Mouse (Mus musculus) cerebellum, adult 9-11 months (tissue): ENCODE measurements around the gene Cgref1.
A peak's percentile ranks its signal among the peaks of the same experiment; 100 is the strongest.

Source experiments
- DNase-seq: peaks from one replicate; pipeline ENCODE4 v3.0.0; 2022

Gene Cgref1

DNA sequence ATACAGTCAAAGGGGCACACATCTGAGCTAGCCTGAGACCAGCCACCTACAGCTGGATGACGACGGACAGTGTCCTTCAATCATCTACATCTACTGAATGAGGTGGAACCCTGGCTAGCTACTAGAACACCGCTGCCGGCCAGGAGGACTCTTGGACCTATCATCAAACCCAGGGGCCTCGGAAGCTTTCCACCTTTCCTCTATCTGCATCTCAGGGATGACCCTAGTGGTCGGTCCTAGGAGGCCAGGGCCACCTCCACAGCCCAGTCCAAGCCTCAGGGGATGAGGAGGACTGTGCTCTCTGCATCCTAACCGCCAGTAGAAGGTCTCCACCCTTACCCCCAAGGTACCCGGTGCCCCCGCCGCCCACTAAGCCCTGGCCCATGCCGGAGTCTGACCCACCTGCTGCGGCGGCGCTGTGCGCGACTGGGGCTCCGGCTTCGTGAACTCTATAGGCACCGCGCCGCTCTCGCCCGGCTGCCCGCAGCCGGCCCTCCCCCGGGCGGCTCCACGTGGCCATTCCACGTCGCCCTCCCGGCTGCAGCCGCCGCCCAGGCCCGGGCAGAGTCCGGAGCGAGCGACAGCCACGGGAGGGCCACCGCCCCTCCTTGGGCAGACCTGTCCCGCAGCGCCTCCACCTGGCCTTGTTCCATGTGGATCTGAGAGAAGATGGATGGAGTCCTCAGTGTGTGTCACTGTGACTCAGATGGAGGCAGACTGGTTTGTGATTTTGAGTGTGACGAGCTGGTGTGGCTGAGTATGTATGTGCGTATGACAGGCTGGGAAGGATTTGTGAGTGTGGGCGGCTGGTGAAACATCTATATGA lies at the start of gene Cgref1:
TSS of gene Cgref1 (minus strand) at position 636 of the 826 bp plus-strand sequence.
- peak; percentile 81 for DNase-seq

DNA sequence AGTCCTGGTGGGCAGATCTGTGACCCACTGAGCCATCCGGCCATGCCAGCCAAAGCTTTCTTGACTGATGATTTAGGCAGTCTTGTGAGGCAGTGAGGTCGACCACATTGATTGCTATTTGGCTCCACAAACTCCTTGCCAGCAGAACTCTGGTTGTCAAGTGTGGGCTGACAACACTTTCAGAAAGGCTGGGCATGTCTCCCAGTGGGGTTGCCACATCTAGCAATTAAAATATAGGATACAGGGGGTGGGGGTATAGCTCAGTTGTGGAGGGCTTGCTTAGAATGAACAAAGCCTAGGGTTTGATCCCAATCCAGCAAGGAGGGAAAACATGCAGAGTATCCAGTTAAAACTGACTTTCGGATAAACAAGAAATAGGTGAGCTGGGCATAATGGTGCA lies 48.7 kb upstream of the Cgref1 start:
- DNase-seq, result no peak

DNA sequence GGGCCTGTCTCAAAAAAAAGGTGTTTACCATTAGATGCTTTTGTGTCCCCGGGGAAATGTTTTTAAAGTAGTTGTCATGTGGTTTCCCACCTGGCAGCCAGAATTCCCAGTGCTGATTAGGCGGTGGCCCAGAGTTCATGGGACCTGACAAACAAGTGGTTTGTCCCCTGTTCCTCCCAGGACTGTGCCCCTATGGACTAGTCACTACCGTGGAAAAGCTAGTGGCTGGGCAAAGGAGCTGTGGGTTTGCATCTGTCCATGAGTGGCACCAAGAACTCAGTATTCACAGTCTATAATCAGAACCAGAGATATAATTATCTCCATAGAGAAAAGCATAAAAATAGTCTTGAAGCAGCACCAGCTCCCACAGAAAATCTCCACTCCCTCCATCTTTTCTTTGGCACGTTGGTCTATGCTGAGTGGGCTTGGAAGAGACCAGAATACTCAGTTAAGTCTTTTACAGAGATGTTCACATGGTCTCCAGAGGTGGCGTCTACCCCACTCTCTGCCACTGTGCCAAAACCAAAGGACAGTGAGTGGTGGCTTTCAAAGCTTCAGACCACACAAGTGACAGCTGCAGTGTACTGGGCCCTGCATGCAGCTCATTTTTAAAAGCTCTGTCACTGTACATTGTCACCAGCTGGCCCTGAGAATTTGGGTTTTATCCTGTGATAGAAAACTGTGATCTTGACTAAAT lies 47.7 kb upstream of the Cgref1 start:
- no peak for DNase-seq

DNA sequence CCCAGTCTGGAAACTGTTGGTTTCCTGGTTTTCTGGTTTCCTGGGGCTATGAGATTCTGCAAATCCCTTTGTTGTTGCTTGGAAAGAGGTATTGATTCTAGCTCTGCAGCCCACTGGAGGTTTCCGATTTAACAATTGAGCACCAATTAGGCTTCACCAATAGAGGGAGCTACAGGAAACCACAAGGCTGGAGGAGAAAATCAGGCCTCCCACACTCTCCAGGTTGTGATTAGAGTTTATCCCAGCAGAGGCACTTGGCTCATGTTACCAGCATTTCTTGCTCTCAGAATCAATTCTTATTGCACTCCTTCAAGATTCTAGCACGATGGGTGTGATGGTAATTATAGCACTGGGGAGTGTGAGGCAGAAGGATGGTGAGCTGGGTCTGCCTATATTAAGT lies 37.0 kb upstream of the Cgref1 start:
- DNase-seq, result no peak

DNA sequence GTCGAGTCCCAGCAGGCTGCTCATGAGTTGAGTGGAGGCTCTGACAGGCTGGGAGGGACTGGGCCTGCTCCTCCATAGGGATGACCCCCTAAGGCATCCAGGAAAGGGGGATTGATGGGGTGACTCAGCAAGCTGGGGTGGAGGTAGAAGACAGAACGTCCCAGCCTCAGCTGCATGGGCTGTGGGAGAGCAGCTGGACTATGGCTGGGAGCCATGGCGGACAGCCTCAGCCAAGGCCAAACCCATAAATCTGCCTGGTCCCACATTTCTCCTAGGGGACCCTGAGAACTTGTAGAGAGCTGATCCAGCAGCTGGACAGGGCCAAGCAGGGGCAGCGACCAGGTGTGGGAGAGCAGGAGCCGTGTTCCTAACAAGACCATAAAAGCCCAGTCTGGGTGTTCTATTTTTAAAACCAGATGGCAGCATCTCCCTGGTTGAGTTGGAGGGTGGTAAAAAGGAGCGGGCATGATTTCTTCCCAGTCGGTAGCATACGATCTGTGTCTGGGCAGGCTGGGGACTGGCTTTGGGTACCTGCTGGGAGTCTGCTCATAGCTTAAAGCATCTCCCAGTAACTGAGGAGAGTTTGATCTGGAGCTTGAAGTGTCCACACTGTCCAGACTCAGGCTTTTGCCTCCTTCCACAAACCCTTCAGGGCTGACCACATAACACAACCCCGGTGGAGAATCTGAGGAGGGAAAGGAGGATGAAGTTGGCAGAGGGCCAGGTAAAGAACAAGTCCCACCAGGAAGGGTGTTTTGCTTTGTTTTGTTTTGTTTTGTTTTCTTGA lies 29.7 kb upstream of the Cgref1 start:
- DNase-seq, result no peak

DNA sequence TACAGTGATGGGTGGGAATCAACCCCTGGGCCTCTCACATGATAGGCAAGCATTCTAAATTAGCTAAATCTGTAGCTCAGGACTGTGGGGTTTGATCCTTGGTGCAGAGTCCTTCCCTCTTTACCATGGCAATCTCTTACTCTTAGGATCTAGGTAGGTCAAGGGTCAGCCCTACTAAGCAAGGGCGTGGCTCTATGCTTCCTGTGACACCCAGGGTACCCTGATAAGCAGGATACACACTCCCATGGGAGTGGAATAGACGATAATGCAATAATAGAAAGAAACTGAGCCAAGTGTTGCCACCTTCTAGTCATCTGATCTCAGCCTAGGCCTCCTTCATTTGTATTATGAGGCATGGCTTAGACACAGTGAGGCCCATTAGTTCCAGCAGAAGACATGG lies 24.0 kb upstream of the Cgref1 start:
- no peak for DNase-seq

DNA sequence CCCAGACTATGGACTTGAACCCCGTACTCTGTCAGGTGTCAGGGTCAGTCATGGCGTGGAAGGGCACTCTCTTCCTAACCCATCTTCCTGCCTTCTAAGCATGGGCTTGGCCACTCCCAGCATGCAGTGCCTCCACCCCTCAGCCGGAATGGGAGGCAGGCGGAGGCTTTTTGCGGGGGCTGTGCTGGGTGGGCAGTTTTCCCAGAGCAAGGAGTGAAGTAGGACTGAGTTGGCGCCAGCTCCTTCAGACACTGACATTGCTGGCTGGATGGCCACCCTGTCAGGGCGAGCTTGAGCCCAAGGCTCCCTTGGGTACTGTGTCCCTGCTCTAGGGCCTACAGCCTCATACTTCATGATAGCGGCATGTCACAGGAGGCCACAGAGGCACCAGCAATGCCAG lies 23.0 kb upstream of the Cgref1 start, which contains the start of gene Tcf23:
TSS of gene Tcf23 (plus strand) at position 247 of the 400 bp plus-strand sequence.
- no peak for DNase-seq

DNA sequence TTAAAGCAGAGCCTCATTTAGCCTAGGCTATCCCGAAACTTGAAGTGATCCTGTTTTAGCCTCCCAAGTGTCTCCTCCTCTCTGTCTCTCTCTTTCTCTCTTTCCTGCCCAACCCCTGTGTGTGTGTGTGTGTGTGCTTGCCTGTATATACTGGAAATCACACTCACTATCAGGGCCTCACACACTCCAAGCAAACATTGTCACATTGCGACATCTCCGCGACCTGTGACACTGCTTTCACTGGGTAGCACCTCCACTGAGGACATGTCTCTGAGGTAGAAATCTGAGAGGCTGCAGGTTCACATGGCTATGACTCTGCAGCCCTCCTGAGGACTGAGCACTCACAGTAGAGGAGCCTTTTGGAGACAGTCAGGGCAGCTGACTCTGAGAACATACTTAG lies 20.8 kb upstream of the Cgref1 start:
- no peak for DNase-seq

DNA sequence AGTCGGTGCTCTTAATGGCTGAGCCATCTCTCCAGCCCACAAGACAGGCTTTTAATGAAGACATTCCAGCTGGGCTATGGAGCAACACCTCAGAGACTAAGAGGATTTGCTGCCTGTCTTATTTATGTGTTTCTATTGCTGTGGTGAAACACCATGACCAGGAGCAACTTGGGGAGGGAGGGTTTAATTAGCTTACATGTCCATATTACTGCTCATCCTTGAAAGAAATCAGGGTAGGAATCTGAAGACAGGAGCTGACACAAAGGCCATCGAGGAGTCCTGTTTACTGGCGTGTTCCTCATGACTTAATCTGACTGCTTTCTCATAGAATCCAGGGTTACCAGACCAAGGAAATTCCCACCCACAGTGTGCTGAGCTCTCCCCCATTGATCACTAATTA lies 18.5 kb upstream of the Cgref1 start:
- no peak for DNase-seq

DNA sequence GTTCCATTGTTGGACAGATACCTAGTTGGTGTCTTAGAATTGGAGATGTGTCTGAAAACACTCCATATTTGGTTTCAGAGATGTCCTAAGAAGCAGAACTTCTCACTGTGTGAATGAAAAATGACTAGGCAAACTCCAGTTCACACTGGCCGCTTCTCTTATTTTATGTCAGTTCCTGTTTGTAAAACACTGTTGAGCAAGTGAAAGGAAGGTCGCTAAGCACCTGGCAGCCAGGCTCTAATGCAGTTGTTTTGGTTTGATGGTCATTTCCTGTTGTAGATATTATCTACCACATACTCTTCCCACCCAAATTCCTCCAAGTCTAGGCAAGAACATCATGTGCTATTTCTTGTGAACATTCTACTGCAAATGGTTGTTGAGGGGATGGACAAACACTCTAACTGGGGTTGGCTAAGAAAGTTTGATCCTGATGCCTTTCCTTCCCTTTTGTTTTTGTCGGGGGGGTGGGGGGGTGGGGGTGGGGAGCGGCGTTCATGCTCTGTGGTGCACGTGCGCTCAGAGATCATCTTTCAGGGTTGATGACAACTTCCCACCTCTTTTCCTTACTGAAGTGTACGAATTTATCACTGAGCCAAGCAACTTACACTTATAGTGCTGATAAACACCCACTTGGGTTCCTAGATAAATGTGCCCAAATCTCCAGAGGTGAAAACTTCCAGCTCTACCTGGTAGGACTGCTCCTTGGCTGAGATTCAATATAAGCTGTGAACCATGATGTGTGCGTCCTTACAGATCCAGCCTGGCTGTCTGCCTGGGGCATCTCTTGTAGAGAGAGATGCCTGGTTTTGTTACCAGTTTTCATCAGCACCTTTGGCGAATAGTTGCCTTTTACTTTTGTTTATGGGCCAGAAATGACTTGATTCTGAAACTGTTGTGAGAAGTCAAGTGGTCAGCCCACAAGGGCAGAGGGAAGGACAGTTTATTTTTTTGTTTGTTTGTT lies 16.4 kb upstream of the Cgref1 start:
- DNase-seq, result no peak

DNA sequence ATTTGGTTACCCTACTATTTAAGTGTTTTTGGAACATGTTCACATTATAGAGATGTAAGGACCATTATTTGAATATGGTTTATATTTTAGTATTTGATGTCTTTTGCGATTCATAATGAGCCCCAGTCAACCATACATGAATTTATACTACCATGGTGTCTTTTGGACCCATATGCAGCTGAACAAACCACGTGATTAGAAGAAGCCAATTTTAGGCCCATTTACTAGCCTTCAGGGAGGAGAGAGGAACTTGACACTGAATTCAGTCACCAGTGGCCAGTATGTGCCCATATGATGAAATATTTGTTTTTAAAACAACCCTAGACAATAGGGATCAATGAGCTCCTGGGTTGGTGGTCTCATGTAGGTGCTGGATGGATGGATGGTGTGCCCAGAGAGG lies 15.4 kb upstream of the Cgref1 start:
- no peak for DNase-seq

DNA sequence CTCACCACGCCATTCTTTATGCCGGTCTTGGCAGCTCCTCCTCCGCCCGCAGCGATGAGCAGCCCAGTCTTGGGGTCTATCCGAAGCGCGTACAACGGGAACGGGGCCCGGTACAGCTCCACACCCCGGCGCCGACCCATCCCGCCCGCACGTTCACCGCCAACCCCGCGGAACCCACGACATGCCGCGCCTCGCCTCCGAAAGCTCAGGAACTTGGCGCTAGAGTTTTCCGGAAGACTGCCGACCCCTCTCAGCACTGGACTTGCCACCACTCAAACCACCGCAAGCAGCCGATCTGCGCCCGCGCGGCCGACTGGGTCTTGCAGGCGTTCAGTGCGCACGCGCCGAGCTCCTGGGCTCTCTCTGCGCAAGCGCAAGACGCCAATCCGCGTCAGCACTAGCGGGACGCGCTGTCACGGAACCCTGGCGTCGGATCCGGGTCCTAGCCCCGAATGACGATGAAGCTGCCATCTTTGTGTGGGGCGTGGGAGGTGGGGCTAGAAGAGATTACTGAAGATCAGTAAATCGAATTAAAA lies 14.6 kb upstream of the Cgref1 start, which contains the start of gene Preb:
TSS of gene Preb (minus strand) at position 396 of the 536 bp plus-strand sequence.
- DNase-seq, result peak; percentile 98

DNA sequence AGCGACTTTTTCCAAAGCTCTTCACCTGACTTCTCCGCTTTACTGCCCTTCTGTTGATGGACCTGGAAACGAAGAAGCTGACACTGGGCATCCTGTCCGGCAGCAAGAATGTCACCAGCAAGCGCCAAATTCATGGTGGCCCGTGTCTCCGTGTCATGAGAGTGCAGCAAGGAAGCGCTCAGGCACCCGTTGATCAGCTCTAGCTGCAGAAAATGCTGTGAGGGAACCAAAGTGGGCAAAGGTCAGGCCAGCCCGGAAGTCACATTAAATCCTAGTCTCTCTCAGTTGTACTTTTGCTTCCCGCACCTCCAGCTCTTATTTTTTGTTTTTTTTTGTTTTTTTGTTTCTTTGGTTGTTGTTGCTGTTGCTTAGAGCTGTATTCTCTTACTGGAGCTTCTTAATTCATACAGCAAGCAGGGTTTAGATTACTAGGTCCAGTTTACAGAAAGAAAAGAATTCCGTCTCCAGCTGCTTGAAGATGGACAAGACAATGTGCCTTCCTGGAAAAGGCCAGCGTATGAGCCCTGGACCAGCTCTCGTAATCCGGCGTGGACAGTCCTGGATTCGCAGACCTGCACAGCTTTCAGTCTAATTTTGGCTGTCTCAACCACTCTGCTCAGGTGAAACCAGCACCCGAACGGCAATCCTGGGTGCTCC lies 13.9 kb upstream of the Cgref1 start:
- DNase-seq, result no peak

DNA sequence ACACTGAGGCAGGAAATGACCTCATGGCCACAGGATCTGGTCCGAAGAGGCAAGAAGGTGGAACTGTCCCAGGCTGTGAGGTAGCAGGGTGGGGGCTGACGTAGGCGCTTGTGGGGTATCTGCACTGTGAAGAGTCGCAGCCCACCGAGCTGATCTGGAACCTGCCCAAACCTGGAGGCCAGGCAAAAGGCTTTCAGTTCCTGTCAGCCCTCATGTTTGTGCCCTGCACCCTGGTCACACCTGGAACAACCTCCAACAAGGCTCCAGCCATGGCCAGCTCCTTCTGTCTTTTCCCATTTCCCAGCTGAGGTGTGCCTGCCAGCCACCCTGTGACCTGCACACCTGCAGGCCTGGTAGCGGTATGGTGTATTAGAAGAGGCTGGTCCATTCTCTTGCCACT lies 12.5 kb upstream of the Cgref1 start:
- DNase-seq, result peak; percentile 40

DNA sequence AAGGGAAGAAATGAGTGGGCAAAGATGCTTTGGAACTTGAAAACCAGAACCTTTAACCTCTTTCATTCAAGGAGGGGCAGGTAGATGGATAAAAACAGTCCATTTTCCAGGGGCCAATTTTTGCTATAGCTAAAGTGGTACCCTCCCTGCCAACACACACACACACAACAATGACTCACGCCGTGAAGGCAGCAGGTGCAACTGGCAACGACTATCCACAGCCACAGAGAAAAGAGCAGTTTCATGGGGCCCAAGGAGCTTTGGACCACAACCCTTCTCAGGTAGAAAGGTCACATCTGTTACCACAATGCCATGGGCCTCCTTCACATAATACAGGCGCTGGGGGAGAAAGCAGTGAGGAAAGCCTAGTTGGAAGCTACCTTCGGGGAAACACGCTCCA lies 10.4 kb upstream of the Cgref1 start:
- peak; percentile 32 for DNase-seq

DNA sequence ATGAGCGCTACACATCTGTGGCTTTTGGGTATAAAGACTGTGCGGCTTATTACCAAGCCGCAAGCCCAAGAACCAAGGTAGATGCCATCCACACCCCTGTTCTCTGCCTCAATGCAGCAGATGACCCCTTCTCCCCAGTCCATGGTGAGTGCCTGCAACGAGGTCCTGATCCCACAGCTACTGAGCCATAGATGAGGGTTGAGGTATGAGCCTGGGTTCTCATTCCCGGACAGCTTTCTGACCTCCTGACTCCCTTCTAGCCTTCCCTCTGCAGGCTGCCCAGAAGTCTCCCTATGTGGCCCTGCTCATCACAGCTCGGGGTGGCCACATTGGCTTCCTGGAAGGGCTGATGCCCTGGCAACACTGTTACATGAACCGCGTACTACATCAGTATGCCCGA lies 9.2 kb upstream of the Cgref1 start:
- DNase-seq, result no peak

DNA sequence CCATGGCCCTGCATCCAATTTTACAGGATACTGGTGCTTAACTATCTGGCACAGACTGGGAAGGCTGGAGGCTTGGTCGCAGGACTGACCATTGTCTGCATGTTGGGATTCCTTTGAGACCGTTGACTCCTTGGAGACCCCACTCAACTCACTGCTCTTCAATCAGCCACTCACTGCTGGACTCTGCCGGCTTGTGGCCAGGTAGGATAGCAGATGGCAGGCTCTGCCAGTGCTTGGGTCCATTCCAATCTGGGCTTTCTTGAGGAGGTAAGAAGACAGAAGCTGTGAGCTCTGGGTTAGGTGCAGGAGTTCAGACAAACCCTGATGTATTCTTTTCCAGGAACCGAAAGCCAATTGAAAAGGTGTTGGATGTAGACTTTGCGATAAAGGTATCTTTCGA lies 8.7 kb upstream of the Cgref1 start:
- peak; percentile 76 for DNase-seq

DNA sequence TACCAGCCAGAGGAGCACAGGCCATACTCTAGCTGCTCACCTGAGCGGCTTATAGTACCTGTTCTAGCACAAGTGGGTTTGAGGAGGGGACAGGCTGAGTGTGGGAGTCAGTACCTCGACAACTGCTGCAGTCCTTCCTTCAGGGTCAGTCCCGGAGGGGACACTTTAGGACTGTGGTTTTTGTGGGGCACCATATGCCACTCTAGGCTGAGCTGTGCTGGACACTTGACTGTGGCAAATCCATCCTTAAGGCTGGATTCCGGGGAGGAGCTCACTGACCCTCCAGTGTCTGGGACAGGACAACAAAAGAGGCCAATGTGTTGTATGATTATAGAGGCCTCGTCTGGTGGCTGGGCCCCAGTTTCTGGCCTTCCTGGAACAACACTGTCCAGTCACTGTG lies 7.2 kb upstream of the Cgref1 start:
- no peak for DNase-seq

DNA sequence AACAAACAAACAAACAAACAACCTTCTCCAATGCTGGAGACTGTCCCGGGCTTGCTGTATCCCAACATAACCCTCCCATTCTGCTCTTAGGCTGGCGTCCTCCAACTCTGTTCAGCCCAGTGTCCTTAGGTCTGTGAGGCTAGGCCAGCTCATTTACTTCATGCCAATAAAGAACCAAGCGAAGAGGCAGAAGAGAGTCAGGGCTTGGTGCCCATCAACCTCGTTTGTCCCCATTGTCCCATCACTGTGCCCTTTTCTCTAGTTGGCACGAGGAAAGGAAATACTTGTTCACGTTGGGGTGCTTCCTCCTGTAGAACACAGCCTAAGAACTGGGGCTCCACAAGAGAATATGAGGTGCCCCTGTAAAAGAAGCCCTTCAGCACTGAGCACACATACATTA lies 6.3 kb upstream of the Cgref1 start:
- peak; percentile 30 for DNase-seq

DNA sequence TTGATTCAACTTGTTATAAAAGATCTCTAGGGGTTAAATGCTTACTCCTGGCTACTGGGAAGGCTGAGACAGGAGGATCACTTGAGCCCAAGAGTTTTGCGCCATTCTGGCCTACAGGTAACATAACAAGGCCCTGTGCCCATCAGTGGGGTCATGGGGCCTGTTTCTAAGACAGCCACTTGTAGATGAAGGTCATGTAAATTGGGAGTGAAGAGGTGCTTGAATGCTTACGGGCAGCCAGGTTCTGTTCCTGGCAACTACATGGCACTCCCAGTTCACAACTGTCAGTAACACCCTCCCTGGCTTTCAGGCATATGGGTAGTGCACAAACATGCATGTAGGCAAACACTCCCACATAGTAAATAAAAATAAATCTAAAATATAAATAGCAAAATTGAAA lies 5.5 kb upstream of the Cgref1 start:
- peak; percentile 40 for DNase-seq

DNA sequence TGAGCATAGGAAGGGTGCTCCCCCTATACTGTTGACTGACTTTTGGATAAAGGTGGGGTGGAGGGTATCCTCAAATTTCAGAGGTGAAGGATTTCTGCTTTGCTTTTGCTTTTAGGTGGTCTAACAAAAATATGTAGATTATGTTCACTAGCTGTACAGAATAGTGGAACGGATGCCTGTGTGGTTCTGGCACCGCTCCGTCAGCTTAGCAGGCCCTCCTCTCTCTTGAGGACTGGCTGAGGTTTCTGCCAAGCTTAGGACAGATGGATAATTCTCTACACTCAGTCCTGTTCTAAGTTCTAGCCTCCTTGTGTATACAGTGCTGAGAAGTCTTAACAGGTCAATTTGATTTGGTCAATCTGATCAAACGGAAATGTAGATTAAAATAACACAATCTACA lies 5.1 kb upstream of the Cgref1 start:
- DNase-seq, result peak; percentile 58
